Mouse (Mus musculus) liver, embryonic 14.5 days (tissue): ENCODE results near the gene Stx12.

Experiments
- CTCF ChIP-seq: IDR thresholded peaks from 2 replicates; pipeline ENCODE4 v1.5.1; 2016; ENCODE audit warnings: antibody characterized with exemption, low read depth, control low read depth
- EP300 ChIP-seq: IDR thresholded peaks from 2 replicates; pipeline ENCODE4 v1.6.1; 2016; ENCODE audit warnings: antibody characterized with exemption, low read depth

- TF ChIP-seq CTCF = no peak
- TF ChIP-seq EP300 = no peak
These were observed 600 bp upstream of the Stx12 start for GRCm38 (mm10) chr4:132884844-132885374.
